Mouse (Mus musculus): ENCODE data around the gene Arhgap28. TPM values are rescaled to one million over a fixed set of nuclear protein-coding genes. Genes with fewer than 3 reads are reported as not detected.
A peak's percentile ranks its signal among the peaks of the same experiment; 100 is the strongest.

The Arhgap28 gene
- polyA plus RNA-seq, 1 experiment from 2014 or later: 8.4 TPM

GRCm38 (mm10) chr17:67912640-67913039 lies 91.3 kb downstream of the Arhgap28 start:
- Histone ChIP-seq H3K4me1 (ENCODE audit: control insufficient read depth, insufficient read depth, low read length) (no peaks in the 10 kb centered on the region), H3K36me3 (ENCODE audit: control insufficient read depth, insufficient read depth, low read length) (no peaks in the 10 kb centered on the region), H3K9ac (replicated peaks; ENCODE audit: low read length) (no peak overlapping the region), H3K27ac (replicated peaks; ENCODE audit: low read depth, low read length) (no peak overlapping the region), H3K27me3 (ENCODE audit: control insufficient read depth, insufficient read depth, low read length) (no peaks in the 10 kb centered on the region), H3K9me3 (ENCODE audit: control insufficient read depth, low read length) (no peaks in the 10 kb centered on the region), H3K4me2 (ENCODE audit: low read length) (no peak overlapping the region), H3K4me3 (replicated peaks; ENCODE audit: low read depth, low read length) (no peak overlapping the region)
- 65% methylated on average over 12 of the region's 12 CpGs for WGBS
- ATAC-seq (ENCODE audit: low FRiP score, low TSS enrichment) (peak; percentile 46; the same call in 1 of the 2 replicates), DNase-seq (peak; percentile 73)

- ATAC-seq (ENCODE audit: low FRiP score, low TSS enrichment) (no peak), DNase-seq (no peak)
- H3K4me2 ChIP-seq (ENCODE audit: low read length): no peak overlapping the region
- no peaks in the 10 kb centered on the region for H3K4me1 ChIP-seq (ENCODE audit: control insufficient read depth, insufficient read depth, low read length)
- H3K27ac ChIP-seq (replicated peaks; ENCODE audit: low read depth, low read length): no peak overlapping the region
- no peaks in the 10 kb centered on the region for H3K36me3 ChIP-seq (ENCODE audit: control insufficient read depth, insufficient read depth, low read length)
- H3K4me3 ChIP-seq (replicated peaks; ENCODE audit: low read depth, low read length): no peak overlapping the region
- no peak overlapping the region for H3K9ac ChIP-seq (replicated peaks; ENCODE audit: low read length)
- 91% methylated on average over 11 of the region's 11 CpGs for WGBS
- H3K27me3 ChIP-seq (ENCODE audit: control insufficient read depth, insufficient read depth, low read length): no peaks in the 10 kb centered on the region
- no peaks in the 10 kb centered on the region for H3K9me3 ChIP-seq (ENCODE audit: control insufficient read depth, low read length)
Measured at GRCm38 (mm10) chr17:67912051-67912450, 91.9 kb downstream of the Arhgap28 start.

- no peak for DNase-seq
- H3K4me1 ChIP-seq (ENCODE audit: control insufficient read depth, insufficient read depth, low read length): no peaks in the 10 kb centered on the region
- no peak for ATAC-seq (ENCODE audit: low FRiP score, low TSS enrichment)
- no peaks in the 10 kb centered on the region for H3K27me3 ChIP-seq (ENCODE audit: control insufficient read depth, insufficient read depth, low read length)
- H3K27ac ChIP-seq (replicated peaks; ENCODE audit: low read depth, low read length): no peak overlapping the region
- 89% methylated on average over 4 of the region's 4 CpGs for WGBS
- H3K4me3 ChIP-seq (replicated peaks; ENCODE audit: low read depth, low read length): no peak overlapping the region
- H3K9ac ChIP-seq (replicated peaks; ENCODE audit: low read length): no peak overlapping the region
- H3K9me3 ChIP-seq (ENCODE audit: control insufficient read depth, low read length): no peaks in the 10 kb centered on the region
- H3K36me3 ChIP-seq (ENCODE audit: control insufficient read depth, insufficient read depth, low read length): no peaks in the 10 kb centered on the region
- no peak overlapping the region for H3K4me2 ChIP-seq (ENCODE audit: low read length)
Measured at GRCm38 (mm10) chr17:67908537-67908936, 95.4 kb downstream of the Arhgap28 start.

- no peak overlapping the region for H3K27ac ChIP-seq (replicated peaks; ENCODE audit: low read depth, low read length)
- ATAC-seq (ENCODE audit: low FRiP score, low TSS enrichment): no peak
- WGBS: 81% methylated on average over 4 of the region's 4 CpGs
- no peaks in the 10 kb centered on the region for H3K4me1 ChIP-seq (ENCODE audit: control insufficient read depth, insufficient read depth, low read length)
- no peaks in the 10 kb centered on the region for H3K36me3 ChIP-seq (ENCODE audit: control insufficient read depth, insufficient read depth, low read length)
- no peaks in the 10 kb centered on the region for H3K27me3 ChIP-seq (ENCODE audit: control insufficient read depth, insufficient read depth, low read length)
- no peak overlapping the region for H3K4me3 ChIP-seq (replicated peaks; ENCODE audit: low read depth, low read length)
- no peaks in the 10 kb centered on the region for H3K9me3 ChIP-seq (ENCODE audit: control insufficient read depth, low read length)
- no peak overlapping the region for H3K9ac ChIP-seq (replicated peaks; ENCODE audit: low read length)
- no peak for DNase-seq
- no peak overlapping the region for H3K4me2 ChIP-seq (ENCODE audit: low read length)
Measured at GRCm38 (mm10) chr17:67908137-67908536, 95.8 kb downstream of the Arhgap28 start.

GRCm38 (mm10) chr17:67907532-67908054 lies 96.3 kb downstream of the Arhgap28 start:
- Histone ChIP-seq H3K36me3 (ENCODE audit: control insufficient read depth, insufficient read depth, low read length) (no peaks in the 10 kb centered on the region), H3K4me3 (replicated peaks; ENCODE audit: low read depth, low read length) (no peak overlapping the region), H3K9ac (replicated peaks; ENCODE audit: low read length) (no peak overlapping the region), H3K27me3 (ENCODE audit: control insufficient read depth, insufficient read depth, low read length) (no peaks in the 10 kb centered on the region), H3K27ac (replicated peaks; ENCODE audit: low read depth, low read length) (no peak overlapping the region), H3K4me2 (ENCODE audit: low read length) (no peak overlapping the region), H3K9me3 (ENCODE audit: control insufficient read depth, low read length) (no peaks in the 10 kb centered on the region), H3K4me1 (ENCODE audit: control insufficient read depth, insufficient read depth, low read length) (no peaks in the 10 kb centered on the region)
- DNase-seq: no peak
- WGBS: 91% methylated on average over 10 of the region's 10 CpGs
- ATAC-seq (ENCODE audit: low FRiP score, low TSS enrichment): no peak

DNA sequence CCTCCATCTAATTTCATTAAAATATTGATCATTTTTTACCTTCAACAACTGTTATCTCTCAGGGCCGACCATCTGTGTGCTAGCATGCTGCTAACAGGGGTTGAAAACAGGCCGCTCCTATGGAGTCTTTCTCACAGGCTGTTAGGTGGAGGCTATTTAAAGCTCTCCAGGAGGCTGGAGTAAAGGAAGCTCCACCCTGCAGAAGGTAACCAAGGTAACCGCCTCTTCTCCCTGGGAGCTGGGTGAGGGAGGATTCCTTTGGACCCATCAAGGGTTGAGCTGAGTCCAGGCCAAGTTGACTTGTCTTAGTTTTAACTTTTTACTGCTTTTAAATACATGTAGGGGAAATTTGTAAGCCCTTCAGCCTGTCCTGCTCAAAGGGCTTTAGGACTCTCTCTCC lies 97.7 kb downstream of the Arhgap28 start:
- ATAC-seq (ENCODE audit: low FRiP score, low TSS enrichment) (no peak), DNase-seq (no peak)
- Histone ChIP-seq H3K9me3 (ENCODE audit: control insufficient read depth, low read length) (no peaks in the 10 kb centered on the region), H3K4me2 (ENCODE audit: low read length) (no peak overlapping the region), H3K36me3 (ENCODE audit: control insufficient read depth, insufficient read depth, low read length) (no peaks in the 10 kb centered on the region), H3K9ac (replicated peaks; ENCODE audit: low read length) (no peak overlapping the region), H3K4me3 (replicated peaks; ENCODE audit: low read depth, low read length) (no peak overlapping the region), H3K27me3 (ENCODE audit: control insufficient read depth, insufficient read depth, low read length) (no peaks in the 10 kb centered on the region), H3K4me1 (ENCODE audit: control insufficient read depth, insufficient read depth, low read length) (no peaks in the 10 kb centered on the region), H3K27ac (replicated peaks; ENCODE audit: low read depth, low read length) (no peak overlapping the region)
- WGBS: 57% methylated on average over 3 of the region's 3 CpGs

DNA sequence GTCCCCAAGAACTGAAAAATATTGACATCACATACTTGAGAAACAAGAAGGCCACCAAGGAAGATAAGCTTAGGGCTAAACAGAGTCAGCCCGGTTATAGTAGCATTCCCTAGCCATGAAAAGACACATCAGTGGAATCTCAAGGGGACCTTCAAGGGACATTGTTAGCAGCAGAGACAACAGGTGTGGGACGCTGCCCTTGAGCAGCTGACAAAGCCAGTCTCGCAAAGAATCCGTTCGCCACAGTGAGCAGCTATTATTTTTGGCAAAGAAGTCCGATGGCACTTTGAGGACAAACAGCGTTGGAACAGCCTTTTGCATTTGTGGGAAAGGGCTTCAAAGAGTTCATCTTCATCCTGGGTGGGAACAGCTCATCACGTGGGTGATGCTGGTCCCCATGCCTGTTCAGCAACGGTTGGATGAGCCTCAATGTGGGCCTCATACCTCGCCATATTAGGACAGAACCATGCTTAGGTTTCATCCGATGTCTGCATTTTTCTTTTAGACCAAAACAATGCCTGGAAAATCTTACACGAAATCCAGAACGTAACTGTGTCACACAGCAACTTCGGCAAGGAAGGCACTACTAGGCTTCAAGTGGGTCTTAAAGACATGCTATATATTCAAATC lies 99.5 kb downstream of the Arhgap28 start:
- DNase-seq: no peak
- WGBS: 85% methylated on average over 14 of the region's 14 CpGs
- H3K4me2 ChIP-seq (ENCODE audit: low read length): no peak overlapping the region
- no peaks in the 10 kb centered on the region for H3K27me3 ChIP-seq (ENCODE audit: control insufficient read depth, insufficient read depth, low read length)
- H3K9ac ChIP-seq (replicated peaks; ENCODE audit: low read length): no peak overlapping the region
- no peak for ATAC-seq (ENCODE audit: low FRiP score, low TSS enrichment)
- H3K27ac ChIP-seq (replicated peaks; ENCODE audit: low read depth, low read length): no peak overlapping the region
- H3K4me1 ChIP-seq (ENCODE audit: control insufficient read depth, insufficient read depth, low read length): no peaks in the 10 kb centered on the region
- H3K4me3 ChIP-seq (replicated peaks; ENCODE audit: low read depth, low read length): no peak overlapping the region
- no peaks in the 10 kb centered on the region for H3K9me3 ChIP-seq (ENCODE audit: control insufficient read depth, low read length)
- no peaks in the 10 kb centered on the region for H3K36me3 ChIP-seq (ENCODE audit: control insufficient read depth, insufficient read depth, low read length)

DNA sequence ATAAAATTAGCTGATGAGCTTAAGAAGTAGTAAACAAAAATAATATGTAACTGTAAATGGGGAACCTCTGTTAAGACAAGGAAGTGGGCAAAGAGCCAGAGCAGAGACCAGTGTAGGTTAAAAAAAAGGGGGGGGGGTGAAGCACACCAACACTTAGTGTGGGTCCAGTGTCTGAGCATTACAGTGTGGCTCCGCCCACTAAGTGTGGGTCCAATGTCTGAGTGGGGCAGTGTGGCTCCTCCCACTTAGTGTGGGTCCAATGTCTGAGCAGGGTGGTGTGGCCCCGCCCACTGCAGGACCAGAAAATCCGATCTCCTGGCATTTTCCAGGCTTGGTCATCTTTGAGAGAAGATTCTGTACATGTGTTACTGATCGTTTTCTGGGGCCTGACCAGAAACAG lies 101.1 kb downstream of the Arhgap28 start:
- no peak overlapping the region for H3K9ac ChIP-seq (replicated peaks; ENCODE audit: low read length)

DNA sequence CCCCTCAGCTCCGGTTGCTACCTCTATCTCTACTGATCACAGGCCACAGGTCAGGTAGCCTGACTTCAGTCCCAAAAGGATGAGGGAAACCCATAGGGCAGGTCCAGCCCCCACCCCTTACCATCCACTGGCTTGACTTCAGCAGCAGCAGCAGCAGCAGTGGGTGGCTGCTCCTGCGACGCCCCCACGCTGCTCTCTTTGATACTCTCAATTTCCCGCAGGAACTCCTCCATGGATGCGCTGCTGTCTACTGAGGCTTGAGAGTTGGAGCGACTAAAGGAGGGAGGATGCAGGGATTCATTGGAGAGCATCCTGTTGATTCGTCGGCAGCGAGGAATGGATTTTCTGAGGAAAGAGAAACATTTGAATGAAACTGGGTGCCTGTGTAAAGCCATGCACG lies 102.8 kb downstream of the Arhgap28 start:
- H3K4me1 ChIP-seq (ENCODE audit: control insufficient read depth, insufficient read depth, low read length): no peaks in the 10 kb centered on the region
- WGBS: 68% methylated on average over 11 of the region's 11 CpGs
- H3K4me3 ChIP-seq (replicated peaks; ENCODE audit: low read depth, low read length): no peak overlapping the region
- no peaks in the 10 kb centered on the region for H3K36me3 ChIP-seq (ENCODE audit: control insufficient read depth, insufficient read depth, low read length)
- no peaks in the 10 kb centered on the region for H3K9me3 ChIP-seq (ENCODE audit: control insufficient read depth, low read length)
- DNase-seq (no peak), ATAC-seq (ENCODE audit: low FRiP score, low TSS enrichment) (no peak)
- no peaks in the 10 kb centered on the region for H3K27me3 ChIP-seq (ENCODE audit: control insufficient read depth, insufficient read depth, low read length)
- H3K9ac ChIP-seq (replicated peaks; ENCODE audit: low read length): no peak overlapping the region
- no peak overlapping the region for H3K4me2 ChIP-seq (ENCODE audit: low read length)
- H3K27ac ChIP-seq (replicated peaks; ENCODE audit: low read depth, low read length): no peak overlapping the region

More for the DNA sequence above, 101.1 kb downstream of the Arhgap28 start:
- no peaks in the 10 kb centered on the region for H3K27me3 ChIP-seq (ENCODE audit: control insufficient read depth, insufficient read depth, low read length)
- H3K4me1 ChIP-seq (ENCODE audit: control insufficient read depth, insufficient read depth, low read length): no peaks in the 10 kb centered on the region
- WGBS: 93% methylated on average over 4 of the region's 4 CpGs
- H3K27ac ChIP-seq (replicated peaks; ENCODE audit: low read depth, low read length): no peak overlapping the region
- H3K36me3 ChIP-seq (ENCODE audit: control insufficient read depth, insufficient read depth, low read length): no peaks in the 10 kb centered on the region
- no peak for ATAC-seq (ENCODE audit: low FRiP score, low TSS enrichment)
- no peak overlapping the region for H3K4me2 ChIP-seq (ENCODE audit: low read length)
- DNase-seq: no peak
- H3K9me3 ChIP-seq (ENCODE audit: control insufficient read depth, low read length): no peaks in the 10 kb centered on the region
- H3K4me3 ChIP-seq (replicated peaks; ENCODE audit: low read depth, low read length): no peak overlapping the region

All from midbrain, embryonic 14.5 days (tissue).